Mouse (Mus musculus) cerebellum, adult 2 months (tissue): ENCODE data around the gene Gsg1.

Experiments used
- CTCF ChIP-seq: fragments of 200-500 bp; IDR thresholded peaks from 2 replicates; pipeline ENCODE4 v1.5.1; 2011; ENCODE audit warnings: low read depth, mild to moderate bottlenecking, control low read depth, low read length, moderate library complexity, borderline replicate concordance; ENCODE audit not compliant: insufficient read depth
- POLR2A ChIP-seq: fragments of 200-500 bp; IDR thresholded peaks from 2 replicates; pipeline ENCODE4 v1.6.1; 2011; ENCODE audit warnings: low read length, control low read depth, borderline replicate concordance; ENCODE audit not compliant: insufficient read depth

DNA sequence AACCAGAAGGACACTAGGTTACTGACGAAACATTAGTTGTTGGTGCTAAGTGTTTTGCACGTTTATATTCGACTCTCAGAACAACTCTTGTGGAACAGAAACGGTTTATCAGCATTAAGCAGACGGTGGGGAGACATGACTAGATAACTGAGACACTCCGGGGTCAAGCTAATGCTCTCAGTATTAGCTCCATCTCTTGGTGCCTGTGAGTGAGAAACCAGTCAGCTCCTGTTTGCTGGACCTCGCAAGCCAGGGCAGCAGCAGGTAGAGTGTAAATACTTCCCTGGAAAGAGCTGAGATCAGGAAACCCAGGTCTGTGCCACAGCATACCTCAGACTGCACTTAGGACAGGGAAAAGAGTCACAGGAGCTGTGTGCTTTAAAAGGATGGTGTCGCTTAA, 57.4 kb downstream of the Gsg1 start:
- no peak for TF ChIP-seq CTCF
- no peak for TF ChIP-seq POLR2A
